Mouse (Mus musculus): ENCODE results near the gene Mki67.

GRCm38 (mm10) chr7:135746528-135746927 lies 30.4 kb upstream of the Mki67 start:
- TF ChIP-seq GATA1 (IDR thresholded peaks at IDR 0.05; ENCODE audit: borderline replicate concordance, low read length) (no peak), FLI1 (IDR thresholded peaks at IDR 0.05; ENCODE audit: low read length) (no peak)
